Mouse (Mus musculus): ENCODE data around the gene Ctnnbip1. TPM values are rescaled to one million over a fixed set of nuclear protein-coding genes. Genes with fewer than 3 reads are reported as not detected.

Gene Ctnnbip1
- total RNA-seq (2014; rRNA removed) (4.9 and 6.6 TPM in 2 replicates), polyA plus RNA-seq (2012; rRNA removed) (9.7 and 9.9 TPM in 2 replicates)

DNA sequence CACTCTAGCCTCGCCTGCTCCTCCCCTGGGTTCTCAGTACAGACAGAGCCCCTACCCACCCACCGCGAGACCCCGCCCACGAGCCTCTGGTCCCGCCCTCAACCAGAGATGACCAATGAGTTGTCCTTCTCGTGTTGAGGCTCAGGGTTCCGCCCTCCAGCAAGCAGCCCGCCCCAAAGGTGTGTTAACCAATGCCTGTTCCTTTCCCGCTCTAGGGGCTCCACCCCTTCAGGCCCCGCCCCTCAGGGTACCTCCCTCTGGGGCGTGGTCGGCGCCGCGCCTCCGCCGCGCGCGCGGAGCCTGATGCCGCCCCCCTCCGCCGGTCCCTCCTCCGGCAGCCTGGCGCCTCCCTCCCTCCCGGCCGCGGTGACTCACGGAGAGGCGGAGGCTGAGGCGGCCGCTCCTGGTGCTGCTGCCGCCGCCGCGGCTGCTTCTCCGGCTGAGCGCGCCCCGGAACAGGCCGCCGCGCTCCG, at the start of gene Ctnnbip1:
Gene Ctnnbip1, plus strand, starts transcription at position 369 of the 473 bp plus-strand sequence.
- Histone ChIP-seq H3K4me1 (ENCODE audit: control insufficient read depth, insufficient read depth, low read length) (peaks cover 7% of the 10 kb centered on the region), H3K36me3 (ENCODE audit: control insufficient read depth, insufficient read depth, low read length) (no peaks in the 10 kb centered on the region), H3K27me3 (ENCODE audit: control insufficient read depth, insufficient read depth, low read length) (no peaks in the 10 kb centered on the region), H3K9ac (ENCODE audit: low read depth, low read length) (peak within 1 kb of the TSS; percentile 73), H3K4me3 (ENCODE audit: insufficient read depth, low read depth, low read length) (peak within 1 kb of the TSS; percentile 49), H3K27ac (replicated peaks; ENCODE audit: insufficient read depth, low read depth, low read length) (no peak within 1 kb of the TSS), H3K79me2 (ENCODE audit: control insufficient read depth, insufficient read depth, low read length) (no peaks in the 10 kb centered on the region)
- 2% methylated on average over 40 of the region's 46 CpGs for WGBS
- TF ChIP-seq CTCF (IDR thresholded peaks at IDR 0.05; ENCODE audit: low read depth, low read length) (no peak), POLR2A (IDR thresholded peaks at IDR 0.05; ENCODE audit: extremely low read depth, insufficient read depth, low read length) (0 out of 2 replicates have a peak, but pooled peaks have one; percentile 35)
- DNase-seq (ENCODE audit: extremely low read depth, low read depth, low spot score), result peak; percentile 88

DNA sequence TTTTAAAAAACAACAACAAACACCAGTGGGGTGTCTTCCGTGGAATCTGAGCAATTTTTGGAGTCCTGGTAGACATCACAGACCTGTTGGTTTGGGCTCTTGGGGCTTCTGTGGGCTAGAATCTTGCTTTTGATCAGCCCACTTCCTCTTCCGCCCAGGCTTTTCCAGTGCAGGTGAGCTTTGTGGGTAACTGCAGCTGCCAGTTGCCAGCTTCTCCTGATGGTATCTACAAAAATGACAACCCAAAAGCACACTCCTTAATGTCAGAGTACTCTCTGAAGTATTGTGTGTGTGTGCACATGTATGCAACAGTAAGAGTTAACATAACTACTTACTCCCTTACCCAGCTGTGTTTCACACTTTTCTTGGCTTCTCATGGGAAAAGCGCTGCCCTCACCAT, 48.5 kb upstream of the Ctnnbip1 start:
- Histone ChIP-seq H3K27me3 (ENCODE audit: control insufficient read depth, insufficient read depth, low read length) (no peaks in the 10 kb centered on the region), H3K4me1 (ENCODE audit: control insufficient read depth, insufficient read depth, low read length) (no peaks in the 10 kb centered on the region), H3K4me3 (ENCODE audit: insufficient read depth, low read depth, low read length) (no peak overlapping the region), H3K9ac (ENCODE audit: low read depth, low read length) (no peak overlapping the region), H3K36me3 (ENCODE audit: control insufficient read depth, insufficient read depth, low read length) (peaks cover 13% of the 10 kb centered on the region), H3K79me2 (ENCODE audit: control insufficient read depth, insufficient read depth, low read length) (no peaks in the 10 kb centered on the region), H3K27ac (replicated peaks; ENCODE audit: insufficient read depth, low read depth, low read length) (no peak overlapping the region)
- 95% methylated on average over 3 of the region's 3 CpGs for WGBS
- DNase-seq (ENCODE audit: extremely low read depth, low read depth, low spot score), result no peak
- TF ChIP-seq CTCF (IDR thresholded peaks at IDR 0.05; ENCODE audit: low read depth, low read length) (no peak), POLR2A (IDR thresholded peaks at IDR 0.05; ENCODE audit: extremely low read depth, insufficient read depth, low read length) (no peak)

DNA sequence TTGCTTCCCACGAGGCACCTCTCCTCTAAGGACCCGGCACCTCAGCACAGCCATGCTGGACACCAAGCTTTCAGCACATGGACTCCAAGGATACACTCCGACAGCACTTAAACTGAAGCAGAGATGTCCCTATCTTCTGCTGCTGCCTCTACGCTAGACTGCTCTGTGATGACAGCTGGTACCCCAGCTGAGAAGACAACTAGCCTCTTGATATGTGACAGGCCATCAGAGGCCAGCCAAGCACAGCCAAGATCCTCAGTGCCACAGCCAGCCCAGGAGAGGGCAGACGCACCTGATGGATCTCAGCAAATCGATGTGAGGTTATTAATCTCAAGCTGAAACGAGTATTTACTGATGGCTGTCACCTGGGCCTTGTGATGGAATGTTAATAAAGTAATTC, 42.9 kb upstream of the Ctnnbip1 start:
- WGBS, result 85% methylated on average over 7 of the region's 7 CpGs
- peaks cover 8% of the 10 kb centered on the region; the same call in 1 of the 2 replicates for H3K36me3 ChIP-seq (ENCODE audit: control insufficient read depth, insufficient read depth, low read length)
- H3K4me3 ChIP-seq (ENCODE audit: insufficient read depth, low read depth, low read length), result no peak overlapping the region
- H3K27me3 ChIP-seq (ENCODE audit: control insufficient read depth, insufficient read depth, low read length), result no peaks in the 10 kb centered on the region
- H3K27ac ChIP-seq (replicated peaks; ENCODE audit: insufficient read depth, low read depth, low read length), result no peak overlapping the region
- TF ChIP-seq CTCF (IDR thresholded peaks at IDR 0.05; ENCODE audit: low read depth, low read length) (no peak), POLR2A (IDR thresholded peaks at IDR 0.05; ENCODE audit: extremely low read depth, insufficient read depth, low read length) (no peak)
- no peaks in the 10 kb centered on the region for H3K4me1 ChIP-seq (ENCODE audit: control insufficient read depth, insufficient read depth, low read length)
- no peak overlapping the region for H3K9ac ChIP-seq (ENCODE audit: low read depth, low read length)
- DNase-seq (ENCODE audit: extremely low read depth, low read depth, low spot score), result no peak
- H3K79me2 ChIP-seq (ENCODE audit: control insufficient read depth, insufficient read depth, low read length), result no peaks in the 10 kb centered on the region

DNA sequence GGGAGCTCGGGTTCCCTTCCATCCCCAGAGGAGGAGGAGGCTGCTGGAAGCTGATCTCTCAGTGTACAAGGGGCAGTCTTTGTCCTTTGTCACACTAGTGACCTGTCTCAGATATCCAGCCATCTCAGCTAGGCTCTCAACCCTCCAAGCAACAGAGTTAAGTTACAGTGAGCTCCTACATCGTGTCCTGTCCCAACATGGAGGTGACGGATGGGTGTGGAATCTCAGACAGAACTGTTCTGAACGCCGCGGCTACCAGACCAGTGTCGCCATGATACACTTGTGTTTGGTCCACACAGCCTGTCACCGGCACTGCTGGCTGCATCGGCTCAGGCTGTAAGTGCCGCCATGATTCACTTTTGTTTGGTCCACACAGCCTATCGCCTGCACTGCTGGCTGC, 41.0 kb upstream of the Ctnnbip1 start, which contains the start of gene Tmem274:
Gene Tmem274, plus strand, starts transcription at position 301 of the 400 bp plus-strand sequence.
- H3K36me3 ChIP-seq (ENCODE audit: control insufficient read depth, insufficient read depth, low read length), result peaks cover 7% of the 10 kb centered on the region; the same call in 1 of the 2 replicates
- no peaks in the 10 kb centered on the region for H3K27me3 ChIP-seq (ENCODE audit: control insufficient read depth, insufficient read depth, low read length)
- H3K9ac ChIP-seq (ENCODE audit: low read depth, low read length), result no peak within 1 kb of the TSS
- H3K79me2 ChIP-seq (ENCODE audit: control insufficient read depth, insufficient read depth, low read length), result no peaks in the 10 kb centered on the region
- WGBS, result 94% methylated on average over 11 of the region's 11 CpGs
- H3K4me3 ChIP-seq (ENCODE audit: insufficient read depth, low read depth, low read length), result no peak within 1 kb of the TSS
- H3K27ac ChIP-seq (replicated peaks; ENCODE audit: insufficient read depth, low read depth, low read length), result no peak within 1 kb of the TSS
- no peak for TF ChIP-seq POLR2A (IDR thresholded peaks at IDR 0.05; ENCODE audit: extremely low read depth, insufficient read depth, low read length)
- no peak for DNase-seq (ENCODE audit: extremely low read depth, low read depth, low spot score)
- no peaks in the 10 kb centered on the region for H3K4me1 ChIP-seq (ENCODE audit: control insufficient read depth, insufficient read depth, low read length)

DNA sequence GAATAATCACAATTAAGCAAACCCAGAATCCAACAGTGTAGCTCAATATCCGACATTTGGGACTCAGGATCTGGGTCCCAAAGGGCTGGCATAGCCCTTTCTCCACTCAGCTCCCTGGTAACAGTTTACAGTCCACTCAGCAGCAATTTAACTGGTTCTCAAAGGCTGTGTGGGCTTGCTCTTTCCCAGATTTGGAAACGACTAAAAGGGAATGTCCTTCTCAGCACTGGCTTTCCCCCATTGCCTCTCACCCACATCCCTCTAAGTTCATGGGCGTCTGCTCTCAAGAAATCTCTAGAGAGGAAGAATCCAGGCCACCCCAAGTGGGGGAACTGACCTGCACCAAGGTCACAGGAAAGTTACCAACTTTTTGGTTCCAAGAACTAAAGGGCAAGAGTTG, 33.5 kb upstream of the Ctnnbip1 start:
- peak overlapping the region; percentile 94 for H3K27ac ChIP-seq (replicated peaks; ENCODE audit: insufficient read depth, low read depth, low read length)
- peaks cover 4% of the 10 kb centered on the region; the same call in 1 of the 2 replicates for H3K79me2 ChIP-seq (ENCODE audit: control insufficient read depth, insufficient read depth, low read length)
- no peak for DNase-seq (ENCODE audit: extremely low read depth, low read depth, low spot score)
- peak overlapping the region; percentile 81 for H3K9ac ChIP-seq (ENCODE audit: low read depth, low read length)
- peak overlapping the region; percentile 64 for H3K4me3 ChIP-seq (ENCODE audit: insufficient read depth, low read depth, low read length)
- H3K27me3 ChIP-seq (ENCODE audit: control insufficient read depth, insufficient read depth, low read length), result no peaks in the 10 kb centered on the region
- no peak for TF ChIP-seq CTCF (IDR thresholded peaks at IDR 0.05; ENCODE audit: low read depth, low read length)
- TF ChIP-seq POLR2A (IDR thresholded peaks at IDR 0.05; ENCODE audit: extremely low read depth, insufficient read depth, low read length), result no peak
- peaks cover 18% of the 10 kb centered on the region for H3K36me3 ChIP-seq (ENCODE audit: control insufficient read depth, insufficient read depth, low read length)
- 9% methylated on average over 3 of the region's 3 CpGs for WGBS
- peaks cover 3% of the 10 kb centered on the region; the same call in 1 of the 2 replicates for H3K4me1 ChIP-seq (ENCODE audit: control insufficient read depth, insufficient read depth, low read length)

Measured in liver, adult 2 months (tissue).